Mouse (Mus musculus): ENCODE results near the gene Ptgdr2. TPM values are rescaled to one million over a fixed set of nuclear protein-coding genes. Genes with fewer than 3 reads are reported as not detected.

The Ptgdr2 gene
- polyA plus RNA-seq (2014; fragmentation: Illumina TruSeq; extraction: RNeasy Lipid Tissue Mini Kit (QIAGEN cat#74804); ENCODE audit: low read depth, low replicate concordance) = not detected

GRCm38 (mm10) chr19:10937110-10937563 lies at the start of gene Ptgdr2:
TSS of gene Ptgdr2 (plus strand) at chr19:10937160.

GRCm38 (mm10) chr19:10895016-10895528 lies 41.9 kb upstream of the Ptgdr2 start, which contains the start of gene Prpf19:
TSS of gene Prpf19 (plus strand) at chr19:10895231.

GRCm38 (mm10) chr19:10920532-10920931 lies 16.4 kb upstream of the Ptgdr2 start, which contains the start of gene Zp1:
TSS of gene Zp1 (minus strand) at chr19:10920632.

GRCm38 (mm10) chr19:10949112-10949511 lies 12.2 kb downstream of the Ptgdr2 start, which contains the start of gene Ccdc86:
TSS of gene Ccdc86 (minus strand) at chr19:10949266.

GRCm38 (mm10) chr19:10974238-10974865 lies 37.4 kb downstream of the Ptgdr2 start, which contains the start of gene Ms4a10:
TSS of gene Ms4a10 (minus strand) at chr19:10974670.

Other genes with a start within 250 kb of the Ptgdr2 start
- 24.5 TPM for gene Vps37c, start 248.4 kb upstream of the Ptgdr2 start, polyA plus RNA-seq (2014; fragmentation: Illumina TruSeq; extraction: RNeasy Lipid Tissue Mini Kit (QIAGEN cat#74804); ENCODE audit: low read depth, low replicate concordance)
- gene Cd5, start 198.2 kb upstream of the Ptgdr2 start, polyA plus RNA-seq (2014; fragmentation: Illumina TruSeq; extraction: RNeasy Lipid Tissue Mini Kit (QIAGEN cat#74804); ENCODE audit: low read depth, low replicate concordance) = 0.87 TPM
- gene Cd6, start 107.1 kb upstream of the Ptgdr2 start, polyA plus RNA-seq (2014; fragmentation: Illumina TruSeq; extraction: RNeasy Lipid Tissue Mini Kit (QIAGEN cat#74804); ENCODE audit: low read depth, low replicate concordance) = 0.94 TPM
- 3.3 TPM for gene Slc15a3, start 97.4 kb upstream of the Ptgdr2 start, polyA plus RNA-seq (2014; fragmentation: Illumina TruSeq; extraction: RNeasy Lipid Tissue Mini Kit (QIAGEN cat#74804); ENCODE audit: low read depth, low replicate concordance)
- 7.4 TPM for gene Tmem132a, start 67.2 kb upstream of the Ptgdr2 start, polyA plus RNA-seq (2014; fragmentation: Illumina TruSeq; extraction: RNeasy Lipid Tissue Mini Kit (QIAGEN cat#74804); ENCODE audit: low read depth, low replicate concordance)
- 79.0 TPM for gene Tmem109, start 55.2 kb upstream of the Ptgdr2 start, polyA plus RNA-seq (2014; fragmentation: Illumina TruSeq; extraction: RNeasy Lipid Tissue Mini Kit (QIAGEN cat#74804); ENCODE audit: low read depth, low replicate concordance)
- gene Prpf19, start 41.9 kb upstream of the Ptgdr2 start, polyA plus RNA-seq (2014; fragmentation: Illumina TruSeq; extraction: RNeasy Lipid Tissue Mini Kit (QIAGEN cat#74804); ENCODE audit: low read depth, low replicate concordance) = 94.9 TPM
- gene Zp1, start 16.5 kb upstream of the Ptgdr2 start, polyA plus RNA-seq (2014; fragmentation: Illumina TruSeq; extraction: RNeasy Lipid Tissue Mini Kit (QIAGEN cat#74804); ENCODE audit: low read depth, low replicate concordance) = not detected
- 8.0 TPM for gene Ccdc86, start 12.1 kb downstream of the Ptgdr2 start, polyA plus RNA-seq (2014; fragmentation: Illumina TruSeq; extraction: RNeasy Lipid Tissue Mini Kit (QIAGEN cat#74804); ENCODE audit: low read depth, low replicate concordance)
- gene Ms4a10, start 37.5 kb downstream of the Ptgdr2 start, polyA plus RNA-seq (2014; fragmentation: Illumina TruSeq; extraction: RNeasy Lipid Tissue Mini Kit (QIAGEN cat#74804); ENCODE audit: low read depth, low replicate concordance) = not detected
- gene Ms4a15, start 56.1 kb downstream of the Ptgdr2 start, polyA plus RNA-seq (2014; fragmentation: Illumina TruSeq; extraction: RNeasy Lipid Tissue Mini Kit (QIAGEN cat#74804); ENCODE audit: low read depth, low replicate concordance) = not detected
- gene Ms4a18, start 80.9 kb downstream of the Ptgdr2 start, polyA plus RNA-seq (2014; fragmentation: Illumina TruSeq; extraction: RNeasy Lipid Tissue Mini Kit (QIAGEN cat#74804); ENCODE audit: low read depth, low replicate concordance) = not detected
- 5.2 TPM for gene Ms4a8a, start 143.9 kb downstream of the Ptgdr2 start, polyA plus RNA-seq (2014; fragmentation: Illumina TruSeq; extraction: RNeasy Lipid Tissue Mini Kit (QIAGEN cat#74804); ENCODE audit: low read depth, low replicate concordance)
- 4.1 TPM for gene 1700017D01Rik, start 193.7 kb downstream of the Ptgdr2 start, polyA plus RNA-seq (2014; fragmentation: Illumina TruSeq; extraction: RNeasy Lipid Tissue Mini Kit (QIAGEN cat#74804); ENCODE audit: low read depth, low replicate concordance)
- gene 1700025F22Rik, start 228.2 kb downstream of the Ptgdr2 start, polyA plus RNA-seq (2014; fragmentation: Illumina TruSeq; extraction: RNeasy Lipid Tissue Mini Kit (QIAGEN cat#74804); ENCODE audit: low read depth, low replicate concordance) = 3.5 TPM